Mouse (Mus musculus): ENCODE measurements at regions not wholly inside any gene's neighbourhood (a gene's known extent, or its start where the extent isn't known, plus 50 kb on each side); places are given as distances from the start of the nearest gene placed in this dataset.

GRCm38 (mm10) chr15:70489548-70489947 lies 3344.8 kb upstream of the Gm6569 start:
- DNase-seq (ENCODE audit: low spot score) (no peak), ATAC-seq (ENCODE audit: insufficient read depth, low FRiP score, low TSS enrichment) (no peak)
- Histone ChIP-seq H3K4me1 (ENCODE audit: control insufficient read depth, insufficient read depth, low read length) (no peaks in the 10 kb centered on the region), H3K27me3 (ENCODE audit: control insufficient read depth, insufficient read depth, low read length) (no peaks in the 10 kb centered on the region), H3K4me2 (ENCODE audit: low read depth) (no peak overlapping the region), H3K36me3 (ENCODE audit: control insufficient read depth, insufficient read depth, low read length) (no peaks in the 10 kb centered on the region), H3K9ac (ENCODE audit: low read length) (no peak overlapping the region), H3K4me3 (ENCODE audit: low read depth, low read length) (no peak overlapping the region), H3K9me3 (ENCODE audit: control insufficient read depth, low read length) (no peaks in the 10 kb centered on the region), H3K27ac (ENCODE audit: low read depth, low read length) (no peak overlapping the region)
- WGBS = 95% methylated on average over 1 of the region's 1 CpGs

GRCm38 (mm10) chr15:70507046-70507818 lies 3327.1 kb upstream of the Gm6569 start:
- H3K27ac ChIP-seq (ENCODE audit: low read depth, low read length) = no peak overlapping the region
- H3K4me1 ChIP-seq (ENCODE audit: control insufficient read depth, insufficient read depth, low read length) = no peaks in the 10 kb centered on the region
- ATAC-seq (ENCODE audit: insufficient read depth, low FRiP score, low TSS enrichment) = no peak
- H3K4me3 ChIP-seq (ENCODE audit: low read depth, low read length) = no peak overlapping the region
- H3K4me2 ChIP-seq (ENCODE audit: low read depth) = no peak overlapping the region
- no peaks in the 10 kb centered on the region for H3K36me3 ChIP-seq (ENCODE audit: control insufficient read depth, insufficient read depth, low read length)
- H3K9me3 ChIP-seq (ENCODE audit: control insufficient read depth, low read length) = no peaks in the 10 kb centered on the region
- 80% methylated on average over 2 of the region's 2 CpGs for WGBS
- H3K27me3 ChIP-seq (ENCODE audit: control insufficient read depth, insufficient read depth, low read length) = no peaks in the 10 kb centered on the region
- H3K9ac ChIP-seq (ENCODE audit: low read length) = no peak overlapping the region
- DNase-seq (ENCODE audit: low spot score) = no peak

DNA sequence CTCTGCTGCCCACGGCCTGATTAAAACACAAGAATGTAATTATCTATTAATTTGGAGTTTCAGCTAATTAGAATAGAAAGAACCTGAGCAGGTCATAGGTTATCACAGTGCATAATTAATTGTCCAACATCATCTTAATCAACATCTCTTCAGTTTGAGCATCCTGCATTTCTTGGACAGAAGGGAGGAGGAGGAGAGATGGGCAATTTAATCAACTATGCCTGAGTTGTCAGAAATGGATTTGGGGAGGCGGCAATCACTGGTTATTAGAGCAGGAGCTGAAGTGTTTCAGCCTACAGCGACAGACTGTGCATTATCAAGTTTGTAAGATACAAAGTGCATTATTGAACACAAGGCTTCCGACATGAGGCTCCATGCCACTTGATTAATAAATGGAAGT lies 3313.8 kb upstream of the Gm6569 start:
- Histone ChIP-seq H3K9me3 (ENCODE audit: control insufficient read depth, low read length) (no peaks in the 10 kb centered on the region), H3K4me3 (ENCODE audit: low read depth, low read length) (no peak overlapping the region), H3K27me3 (ENCODE audit: control insufficient read depth, insufficient read depth, low read length) (no peaks in the 10 kb centered on the region), H3K4me2 (ENCODE audit: low read depth) (no peak overlapping the region), H3K4me1 (ENCODE audit: control insufficient read depth, insufficient read depth, low read length) (no peaks in the 10 kb centered on the region), H3K27ac (ENCODE audit: low read depth, low read length) (no peak overlapping the region), H3K36me3 (ENCODE audit: control insufficient read depth, insufficient read depth, low read length) (no peaks in the 10 kb centered on the region), H3K9ac (ENCODE audit: low read length) (no peak overlapping the region)
- 67% methylated on average over 4 of the region's 4 CpGs for WGBS
- no peak for ATAC-seq (ENCODE audit: insufficient read depth, low FRiP score, low TSS enrichment)
- DNase-seq (ENCODE audit: low spot score) = no peak

GRCm38 (mm10) chr15:70554773-70555582 lies 3279.4 kb upstream of the Gm6569 start:
- Histone ChIP-seq H3K27ac (ENCODE audit: low read depth, low read length) (no peak overlapping the region), H3K4me2 (ENCODE audit: low read depth) (no peak overlapping the region), H3K9ac (ENCODE audit: low read length) (no peak overlapping the region), H3K9me3 (ENCODE audit: control insufficient read depth, low read length) (no peaks in the 10 kb centered on the region), H3K4me3 (ENCODE audit: low read depth, low read length) (no peak overlapping the region), H3K27me3 (ENCODE audit: control insufficient read depth, insufficient read depth, low read length) (no peaks in the 10 kb centered on the region), H3K36me3 (ENCODE audit: control insufficient read depth, insufficient read depth, low read length) (no peaks in the 10 kb centered on the region), H3K4me1 (ENCODE audit: control insufficient read depth, insufficient read depth, low read length) (no peaks in the 10 kb centered on the region)
- ATAC-seq (ENCODE audit: insufficient read depth, low FRiP score, low TSS enrichment) (no peak), DNase-seq (ENCODE audit: low spot score) (no peak)
- WGBS = 65% methylated on average over 18 of the region's 18 CpGs

DNA sequence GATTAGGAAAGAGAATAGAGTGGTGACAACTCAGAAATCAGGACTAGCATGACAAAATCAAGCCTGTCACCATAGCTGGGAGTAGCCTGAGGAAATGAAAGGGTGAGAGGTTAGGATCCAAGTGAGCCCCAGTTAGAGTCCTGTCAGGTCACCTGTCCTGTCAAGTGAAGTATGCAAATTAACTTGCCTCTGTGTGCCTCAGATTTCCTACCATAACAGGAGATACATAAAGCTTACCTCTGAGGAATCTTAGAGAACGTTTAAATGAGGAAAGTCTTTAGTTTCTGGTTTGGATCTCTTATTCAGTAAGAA lies 3278.8 kb upstream of the Gm6569 start:
- no peaks in the 10 kb centered on the region for H3K36me3 ChIP-seq (ENCODE audit: control insufficient read depth, insufficient read depth, low read length)
- no peak overlapping the region for H3K9ac ChIP-seq (ENCODE audit: low read length)
- no peaks in the 10 kb centered on the region for H3K9me3 ChIP-seq (ENCODE audit: control insufficient read depth, low read length)
- H3K4me3 ChIP-seq (ENCODE audit: low read depth, low read length) = no peak overlapping the region
- 69% methylated on average over 1 of the region's 1 CpGs for WGBS
- no peak for ATAC-seq (ENCODE audit: insufficient read depth, low FRiP score, low TSS enrichment)
- no peak overlapping the region for H3K27ac ChIP-seq (ENCODE audit: low read depth, low read length)
- no peaks in the 10 kb centered on the region for H3K4me1 ChIP-seq (ENCODE audit: control insufficient read depth, insufficient read depth, low read length)
- DNase-seq (ENCODE audit: low spot score) = no peak
- H3K4me2 ChIP-seq (ENCODE audit: low read depth) = no peak overlapping the region
- H3K27me3 ChIP-seq (ENCODE audit: control insufficient read depth, insufficient read depth, low read length) = no peaks in the 10 kb centered on the region

- no peak for DNase-seq (ENCODE audit: low spot score)
- no peaks in the 10 kb centered on the region for H3K4me1 ChIP-seq (ENCODE audit: control insufficient read depth, insufficient read depth, low read length)
- 60% methylated on average over 1 of the region's 1 CpGs for WGBS
- no peak overlapping the region for H3K9ac ChIP-seq (ENCODE audit: low read length)
- H3K36me3 ChIP-seq (ENCODE audit: control insufficient read depth, insufficient read depth, low read length) = no peaks in the 10 kb centered on the region
- H3K27me3 ChIP-seq (ENCODE audit: control insufficient read depth, insufficient read depth, low read length) = no peaks in the 10 kb centered on the region
- H3K27ac ChIP-seq (ENCODE audit: low read depth, low read length) = no peak overlapping the region
- H3K4me3 ChIP-seq (ENCODE audit: low read depth, low read length) = no peak overlapping the region
- no peak for ATAC-seq (ENCODE audit: insufficient read depth, low FRiP score, low TSS enrichment)
- no peak overlapping the region for H3K4me2 ChIP-seq (ENCODE audit: low read depth)
- H3K9me3 ChIP-seq (ENCODE audit: control insufficient read depth, low read length) = no peaks in the 10 kb centered on the region
Measured at GRCm38 (mm10) chr15:70594295-70594694, 3240.1 kb upstream of the Gm6569 start.

GRCm38 (mm10) chr15:70600762-70601489 lies 3233.4 kb upstream of the Gm6569 start:
- Histone ChIP-seq H3K27me3 (ENCODE audit: control insufficient read depth, insufficient read depth, low read length) (no peaks in the 10 kb centered on the region), H3K4me2 (ENCODE audit: low read depth) (no peak overlapping the region), H3K36me3 (ENCODE audit: control insufficient read depth, insufficient read depth, low read length) (no peaks in the 10 kb centered on the region), H3K27ac (ENCODE audit: low read depth, low read length) (no peak overlapping the region), H3K9ac (ENCODE audit: low read length) (no peak overlapping the region), H3K9me3 (ENCODE audit: control insufficient read depth, low read length) (no peaks in the 10 kb centered on the region), H3K4me3 (ENCODE audit: low read depth, low read length) (no peak overlapping the region), H3K4me1 (ENCODE audit: control insufficient read depth, insufficient read depth, low read length) (no peaks in the 10 kb centered on the region)
- WGBS = 65% methylated on average over 2 of the region's 2 CpGs
- ATAC-seq (ENCODE audit: insufficient read depth, low FRiP score, low TSS enrichment) (no peak), DNase-seq (ENCODE audit: low spot score) (no peak)

DNA sequence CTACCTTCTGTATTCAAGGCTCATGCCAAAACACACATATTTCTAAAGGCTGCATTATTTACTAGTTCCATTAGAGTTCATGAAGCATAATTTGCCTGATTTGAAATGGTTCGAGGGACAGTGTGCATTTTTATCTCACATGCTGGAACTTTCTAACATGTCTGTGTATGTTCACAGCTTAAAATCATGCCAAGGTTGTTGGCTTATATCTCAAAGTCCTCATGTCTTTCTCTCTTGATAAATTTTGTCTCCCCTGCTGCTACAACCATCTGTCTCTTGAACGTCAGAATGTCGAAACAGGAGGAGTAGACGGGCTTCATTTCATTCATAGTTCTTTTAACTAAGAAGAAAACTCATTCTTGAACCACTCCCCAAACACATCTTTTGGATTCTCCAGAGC lies 3229.1 kb upstream of the Gm6569 start:
- Histone ChIP-seq H3K36me3 (ENCODE audit: control insufficient read depth, insufficient read depth, low read length) (no peaks in the 10 kb centered on the region), H3K4me1 (ENCODE audit: control insufficient read depth, insufficient read depth, low read length) (no peaks in the 10 kb centered on the region), H3K27me3 (ENCODE audit: control insufficient read depth, insufficient read depth, low read length) (no peaks in the 10 kb centered on the region), H3K4me3 (ENCODE audit: low read depth, low read length) (no peak overlapping the region), H3K9me3 (ENCODE audit: control insufficient read depth, low read length) (no peaks in the 10 kb centered on the region), H3K4me2 (ENCODE audit: low read depth) (no peak overlapping the region), H3K9ac (ENCODE audit: low read length) (no peak overlapping the region), H3K27ac (ENCODE audit: low read depth, low read length) (no peak overlapping the region)
- DNase-seq (ENCODE audit: low spot score) (no peak), ATAC-seq (ENCODE audit: insufficient read depth, low FRiP score, low TSS enrichment) (no peak)
- 87% methylated on average over 4 of the region's 4 CpGs for WGBS

Data from neural tube, embryonic 11.5 days (tissue).